Mouse (Mus musculus): Measurements from ENCODE around the gene Mtch1. TPM values are rescaled to one million over a fixed set of nuclear protein-coding genes. Genes with fewer than 3 reads are reported as not detected.

Mtch1 gene
- polyA plus RNA-seq, 1 experiment, result 464 TPM

DNA sequence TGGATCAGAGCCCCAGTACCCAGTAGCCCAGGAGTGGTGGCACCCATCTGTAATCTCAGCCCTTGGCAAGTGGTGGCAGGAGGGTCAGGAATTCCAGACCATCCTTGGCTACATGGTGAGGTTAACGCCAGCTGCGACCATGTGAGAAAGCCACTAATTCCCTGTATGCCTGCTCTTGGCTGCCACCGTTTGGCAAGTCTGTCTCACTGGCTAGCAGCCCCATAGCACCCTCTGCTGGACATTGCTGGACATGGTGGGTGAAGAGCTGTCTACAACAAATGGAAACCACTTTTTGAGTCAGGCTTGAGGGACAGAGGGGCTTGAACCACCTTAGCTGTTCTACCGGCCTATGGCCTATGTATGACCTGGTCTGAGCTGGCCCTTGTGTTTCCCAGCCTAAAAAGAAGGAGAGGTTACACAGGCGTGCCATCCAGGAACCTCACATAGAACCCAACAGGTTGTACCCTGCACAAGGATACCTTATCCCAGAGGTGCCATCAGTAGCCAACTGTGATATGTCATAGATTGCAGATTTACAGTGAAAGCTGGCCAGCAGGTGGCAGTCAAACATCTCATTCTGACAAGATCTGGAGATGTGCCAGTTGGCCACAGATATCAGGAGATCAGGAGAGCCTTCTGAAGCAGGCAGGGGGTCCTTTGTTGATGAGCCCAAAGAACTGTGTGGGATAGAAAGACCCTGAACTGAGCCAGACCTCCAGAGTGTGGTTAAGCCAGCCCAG, 23.4 kb upstream of the Mtch1 start:
- Histone ChIP-seq H3ac (ENCODE audit: control insufficient read depth, insufficient read length, low read depth) (no peak overlapping the region), H3K79me2 (ENCODE audit: control insufficient read depth, insufficient read depth) (no peaks in the 10 kb centered on the region), H3K36me3 (ENCODE audit: control insufficient read depth, insufficient read depth) (no peaks in the 10 kb centered on the region), H3K79me3 (ENCODE audit: low read depth) (no peaks in the 10 kb centered on the region), H3K4me3 (ENCODE audit: insufficient read depth, poor library complexity, severe bottlenecking) (no peak overlapping the region), H3K27me3 (ENCODE audit: control insufficient read depth, insufficient read depth, insufficient read length) (no peaks in the 10 kb centered on the region)
- TF ChIP-seq MYOD1 (IDR thresholded peaks at IDR 0.05; ENCODE audit: control insufficient read depth, insufficient read length, low read depth) (no peak), CEBPB (IDR thresholded peaks at IDR 0.05; ENCODE audit: low read depth) (no peak), MAX (IDR thresholded peaks at IDR 0.05) (peak; percentile 24), CTCF (IDR thresholded peaks at IDR 0.05; ENCODE audit: control insufficient read depth, insufficient read depth, insufficient read length) (peak; percentile 96), FOSL1 (IDR thresholded peaks at IDR 0.05; ENCODE audit: insufficient read depth, low read length, poor library complexity, severe bottlenecking) (no peak), USF1 (IDR thresholded peaks at IDR 0.05; ENCODE audit: low read depth) (no peak), MYOG (IDR thresholded peaks at IDR 0.05; ENCODE audit: control insufficient read depth, extremely low read depth, insufficient read length) (no peak)

DNA sequence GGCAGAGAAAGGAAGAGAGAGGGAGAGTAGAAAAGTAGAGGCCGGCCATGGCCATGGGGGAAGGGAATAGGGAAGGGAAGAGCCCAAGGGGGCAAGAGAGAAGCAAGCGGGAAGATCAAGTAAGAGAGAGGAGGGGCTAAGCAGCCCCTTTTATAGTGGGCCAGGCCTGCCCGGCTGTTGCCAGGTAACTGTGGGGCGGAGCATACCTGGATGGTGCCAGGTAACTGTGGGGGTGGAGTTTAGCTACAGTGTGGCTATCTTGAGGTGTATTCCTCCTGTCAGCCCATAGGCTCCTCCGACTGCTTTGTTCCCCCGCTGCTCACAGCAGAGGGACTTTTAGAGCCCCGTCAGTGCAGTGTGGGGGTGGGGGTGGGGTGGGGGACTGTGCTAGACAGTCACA, 21.0 kb upstream of the Mtch1 start:
- Histone ChIP-seq H3K79me2 (ENCODE audit: control insufficient read depth, insufficient read depth) (no peaks in the 10 kb centered on the region), H3ac (ENCODE audit: control insufficient read depth, insufficient read length, low read depth) (no peak overlapping the region), H3K79me3 (ENCODE audit: low read depth) (no peaks in the 10 kb centered on the region), H3K36me3 (ENCODE audit: control insufficient read depth, insufficient read depth) (no peaks in the 10 kb centered on the region), H3K27me3 (ENCODE audit: control insufficient read depth, insufficient read depth, insufficient read length) (no peaks in the 10 kb centered on the region), H3K4me3 (ENCODE audit: insufficient read depth, poor library complexity, severe bottlenecking) (no peak overlapping the region)
- TF ChIP-seq MYOD1 (IDR thresholded peaks at IDR 0.05; ENCODE audit: control insufficient read depth, insufficient read length, low read depth) (no peak), CTCF (IDR thresholded peaks at IDR 0.05; ENCODE audit: control insufficient read depth, insufficient read depth, insufficient read length) (no peak), MYOG (IDR thresholded peaks at IDR 0.05; ENCODE audit: control insufficient read depth, extremely low read depth, insufficient read length) (no peak), CEBPB (IDR thresholded peaks at IDR 0.05; ENCODE audit: low read depth) (no peak), FOSL1 (IDR thresholded peaks at IDR 0.05; ENCODE audit: insufficient read depth, low read length, poor library complexity, severe bottlenecking) (no peak)

DNA sequence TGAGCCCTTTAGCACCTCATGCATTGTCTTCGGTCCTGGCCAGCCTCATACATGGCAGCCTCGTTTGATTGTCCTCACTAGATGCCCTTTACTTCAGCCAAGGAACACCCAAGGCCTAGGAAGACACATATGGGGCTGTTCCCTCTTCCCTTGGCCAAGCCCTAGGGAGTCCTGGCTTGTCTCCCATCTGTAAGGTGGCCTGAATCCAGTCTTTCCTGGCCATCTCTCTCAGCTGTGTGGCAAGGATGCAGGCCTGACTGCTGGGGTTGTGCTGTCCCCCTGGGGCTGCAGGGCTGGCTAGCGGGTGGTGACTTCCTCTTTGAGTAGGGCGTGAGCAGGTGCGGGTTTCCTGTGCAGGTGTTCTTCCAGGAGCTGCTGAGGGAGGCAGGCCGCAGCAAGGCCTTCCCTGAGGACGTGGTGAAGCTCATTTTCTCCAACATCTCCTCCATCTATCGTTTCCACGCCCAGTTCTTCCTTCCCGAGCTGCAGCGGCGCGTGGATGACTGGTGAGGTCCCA, 17.4 kb upstream of the Mtch1 start:
- Histone ChIP-seq H3K79me3 (ENCODE audit: low read depth) (no peaks in the 10 kb centered on the region), H3K36me3 (ENCODE audit: control insufficient read depth, insufficient read depth) (no peaks in the 10 kb centered on the region), H3K4me3 (ENCODE audit: insufficient read depth, poor library complexity, severe bottlenecking) (no peak overlapping the region), H3K79me2 (ENCODE audit: control insufficient read depth, insufficient read depth) (no peaks in the 10 kb centered on the region), H3K27me3 (ENCODE audit: control insufficient read depth, insufficient read depth, insufficient read length) (no peaks in the 10 kb centered on the region), H3ac (ENCODE audit: control insufficient read depth, insufficient read length, low read depth) (no peak overlapping the region)
- no peak for TF ChIP-seq CEBPB (IDR thresholded peaks at IDR 0.05; ENCODE audit: low read depth)
- no peak for TF ChIP-seq FOSL1 (IDR thresholded peaks at IDR 0.05; ENCODE audit: insufficient read depth, low read length, poor library complexity, severe bottlenecking)
- TF ChIP-seq MAX (IDR thresholded peaks at IDR 0.05), result no peak
- no peak for TF ChIP-seq MYOD1 (IDR thresholded peaks at IDR 0.05; ENCODE audit: control insufficient read depth, insufficient read length, low read depth)
- TF ChIP-seq MYOG (IDR thresholded peaks at IDR 0.05; ENCODE audit: control insufficient read depth, extremely low read depth, insufficient read length), result no peak
- no peak for TF ChIP-seq CTCF (IDR thresholded peaks at IDR 0.05; ENCODE audit: control insufficient read depth, insufficient read depth, insufficient read length)
- no peak for TF ChIP-seq USF1 (IDR thresholded peaks at IDR 0.05; ENCODE audit: low read depth)

DNA sequence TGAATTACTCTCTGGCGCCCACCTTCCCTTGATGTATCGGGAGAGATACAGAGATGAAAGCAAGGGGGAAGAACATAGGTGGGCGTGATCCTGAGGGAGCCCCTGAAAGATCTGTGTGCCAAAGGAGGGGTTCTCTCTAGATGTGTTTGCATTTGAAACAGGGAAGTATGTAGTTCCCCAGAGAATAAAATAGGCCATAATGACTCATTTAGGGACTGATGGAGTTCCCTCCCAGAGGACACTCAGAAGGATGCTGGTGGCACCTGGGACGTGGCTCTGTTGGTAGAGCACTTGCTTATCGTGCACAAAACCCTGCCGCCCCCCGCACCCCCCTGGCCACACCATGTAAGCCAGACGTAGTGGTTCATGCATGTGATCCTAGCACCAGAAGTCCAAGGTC, 15.4 kb upstream of the Mtch1 start:
- no peaks in the 10 kb centered on the region for H3K36me3 ChIP-seq (ENCODE audit: control insufficient read depth, insufficient read depth)
- H3K79me3 ChIP-seq (ENCODE audit: low read depth), result no peaks in the 10 kb centered on the region
- no peaks in the 10 kb centered on the region for H3K79me2 ChIP-seq (ENCODE audit: control insufficient read depth, insufficient read depth)

DNA sequence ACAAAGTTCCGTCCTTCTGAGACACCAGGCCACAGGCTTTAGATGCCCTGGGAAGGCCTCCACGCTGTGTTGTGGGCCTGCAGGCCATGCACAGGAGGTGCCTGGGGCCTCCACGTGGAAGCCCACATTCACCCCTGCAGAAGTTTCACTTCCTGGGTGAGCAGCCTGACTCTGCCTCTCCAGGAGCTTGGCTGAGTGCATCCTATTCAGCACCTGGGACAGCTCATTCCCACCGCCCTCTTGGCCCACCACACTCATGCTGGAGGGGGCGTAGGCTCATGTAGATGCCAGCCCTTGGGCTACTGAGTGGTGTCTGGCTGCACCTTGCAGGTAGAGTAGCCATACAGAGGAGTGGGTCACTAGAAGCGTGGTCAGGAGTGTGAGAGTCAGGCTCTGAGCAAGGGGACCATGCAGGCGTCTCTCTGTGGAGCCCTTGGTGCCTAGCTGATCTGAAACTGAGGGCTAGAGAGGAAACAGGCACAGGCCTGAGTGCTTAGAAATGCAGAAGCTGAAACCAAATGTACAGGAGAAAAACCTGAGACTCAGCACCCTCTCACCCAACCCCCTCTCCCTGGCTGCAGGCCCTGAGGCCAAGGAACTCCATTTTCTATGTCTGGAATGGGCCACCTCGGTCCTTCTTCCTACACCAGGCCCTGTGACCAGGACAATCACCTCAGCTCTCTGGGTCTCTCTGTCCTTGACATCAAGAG, 14.4 kb upstream of the Mtch1 start:
- H3K79me3 ChIP-seq (ENCODE audit: low read depth), result no peaks in the 10 kb centered on the region
- H3K36me3 ChIP-seq (ENCODE audit: control insufficient read depth, insufficient read depth), result no peaks in the 10 kb centered on the region
- H3K79me2 ChIP-seq (ENCODE audit: control insufficient read depth, insufficient read depth), result no peaks in the 10 kb centered on the region
- H3ac ChIP-seq (ENCODE audit: control insufficient read depth, insufficient read length, low read depth), result no peak overlapping the region
- no peak for TF ChIP-seq CTCF (IDR thresholded peaks at IDR 0.05; ENCODE audit: control insufficient read depth, insufficient read depth, insufficient read length)
- TF ChIP-seq MYOD1 (IDR thresholded peaks at IDR 0.05; ENCODE audit: control insufficient read depth, insufficient read length, low read depth), result no peak
- TF ChIP-seq MAX (IDR thresholded peaks at IDR 0.05), result no peak
- no peak for TF ChIP-seq USF1 (IDR thresholded peaks at IDR 0.05; ENCODE audit: low read depth)
- H3K27me3 ChIP-seq (ENCODE audit: control insufficient read depth, insufficient read depth, insufficient read length), result no peaks in the 10 kb centered on the region
- H3K4me3 ChIP-seq (ENCODE audit: insufficient read depth, poor library complexity, severe bottlenecking), result no peak overlapping the region

More for the DNA sequence above, 15.4 kb upstream of the Mtch1 start:
- Histone ChIP-seq H3K27me3 (ENCODE audit: control insufficient read depth, insufficient read depth, insufficient read length) (no peaks in the 10 kb centered on the region), H3ac (ENCODE audit: control insufficient read depth, insufficient read length, low read depth) (no peak overlapping the region), H3K4me3 (ENCODE audit: insufficient read depth, poor library complexity, severe bottlenecking) (no peak overlapping the region)
- no peak for TF ChIP-seq USF1 (IDR thresholded peaks at IDR 0.05; ENCODE audit: low read depth)
